Mouse (Mus musculus) left cerebral cortex, postnatal 14 days (tissue): ENCODE results near the gene Rtp4. TPM values are rescaled to one million over a fixed set of nuclear protein-coding genes. Genes with fewer than 3 reads are reported as not detected.

Experiments used
- DNase-seq, 2 experiments: peaks; one replicate each; pipeline ENCODE4 v3.0.0; 2021 to 2022; ENCODE audit warnings: low spot score in 2 of 2, mixed read lengths in 1 of 2
- intact Hi-C: fragments of 180-260 bp; cut with DNase I; formaldehyde crosslinking; loops from one replicate; pipeline ENCODE4 v1.15.1; 2025
- total RNA-seq, 2 experiments: library from RNA; stranded (reverse); gene quantifications; 2 replicates each; pipeline ENCODE4 v1.2.3; 2021

Gene Rtp4
- total RNA-seq, 2 experiments from 2014 or later, result 0.62 to 1.4 TPM

GRCm38 (mm10) chr16:23505904-23506687 is 14.0 kb upstream of the Rtp4 start:
- DNase-seq, result peak; percentile 20 to 23
- intact Hi-C loops, result no loop called here

DNA sequence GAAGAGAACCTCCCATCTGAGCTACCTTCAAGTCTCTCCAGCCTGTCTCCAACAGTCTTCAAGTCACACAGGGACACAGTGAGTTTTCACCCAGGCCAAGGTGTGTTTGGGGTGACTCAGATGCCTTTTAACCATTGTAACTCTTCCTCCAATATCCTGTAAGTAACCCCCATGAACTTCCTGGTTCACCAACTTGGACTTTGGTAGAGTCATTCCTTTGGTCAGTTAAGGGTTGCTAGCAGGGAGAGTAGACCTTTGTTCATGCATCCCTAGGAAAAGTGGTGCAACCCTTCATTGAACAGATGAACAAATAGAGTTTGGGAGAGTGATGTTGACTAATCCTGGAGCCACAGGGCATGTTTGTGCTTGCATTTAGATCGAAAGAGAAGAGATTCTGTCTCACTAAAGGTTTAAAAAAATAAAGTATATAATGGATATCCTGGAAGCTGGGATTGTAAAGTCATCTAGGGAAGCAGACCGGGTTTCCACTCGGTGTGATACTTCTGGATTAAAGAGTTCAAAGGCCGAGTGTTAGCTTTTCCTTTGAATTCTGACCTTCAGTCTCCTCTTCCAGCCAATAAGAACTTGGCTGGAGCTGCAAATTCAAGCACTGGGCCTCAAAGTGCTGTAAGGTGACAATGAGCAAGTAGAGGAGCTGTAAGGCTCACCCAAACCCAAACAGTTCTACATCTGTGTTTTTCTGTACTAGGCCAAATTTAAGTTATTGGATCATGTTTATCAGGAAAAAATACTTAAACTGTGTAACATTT is 8.7 kb upstream of the Rtp4 start:
- DNase-seq, result no peak
- intact Hi-C loops, result no loop called here

GRCm38 (mm10) chr16:23513401-23513800 is 6.7 kb upstream of the Rtp4 start:
- intact Hi-C loops, result no loop called here
- DNase-seq, result no peak

DNA sequence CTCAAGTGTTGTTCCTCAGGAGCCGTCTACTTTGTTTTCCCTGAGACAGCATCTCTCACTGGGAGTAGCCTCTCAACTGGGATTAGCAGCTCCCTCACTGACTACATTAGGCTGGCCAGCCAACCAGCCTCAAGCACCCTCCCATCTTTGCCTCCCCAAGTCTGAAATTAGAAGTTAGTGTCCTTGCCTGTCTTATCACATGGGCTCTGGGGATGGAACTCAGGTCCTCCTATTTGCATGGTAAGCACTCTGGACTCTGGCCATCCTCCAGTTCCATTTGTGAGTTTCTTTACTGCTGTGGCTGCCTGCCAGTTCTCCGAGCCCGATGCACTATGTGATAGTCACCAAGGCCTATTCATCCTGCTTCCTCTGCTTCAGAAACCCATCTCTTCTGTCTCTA is 4.3 kb upstream of the Rtp4 start:
- DNase-seq, result peak; percentile 32 to 61
- intact Hi-C loops, result no loop called here

DNA sequence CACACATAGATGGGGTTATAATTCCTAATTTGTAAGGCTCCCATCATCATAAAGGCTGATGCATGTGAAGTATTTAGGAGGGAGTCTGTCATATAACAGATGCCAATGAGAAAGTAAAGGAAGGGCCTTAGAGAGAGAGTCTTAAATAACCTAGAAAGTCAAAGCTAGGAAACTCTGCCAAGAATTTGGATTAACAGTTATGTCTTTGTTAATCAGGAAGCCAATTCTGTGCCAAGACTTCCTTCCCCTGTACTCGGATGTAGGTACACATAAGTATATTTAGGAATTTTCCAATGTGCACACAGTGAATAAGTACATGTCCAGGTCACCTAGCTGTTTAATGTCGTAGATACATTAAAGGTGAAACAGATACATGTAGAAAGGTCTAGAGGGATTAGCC is 3.5 kb upstream of the Rtp4 start:
- DNase-seq, result no peak
- intact Hi-C loops, result no loop called here

DNA sequence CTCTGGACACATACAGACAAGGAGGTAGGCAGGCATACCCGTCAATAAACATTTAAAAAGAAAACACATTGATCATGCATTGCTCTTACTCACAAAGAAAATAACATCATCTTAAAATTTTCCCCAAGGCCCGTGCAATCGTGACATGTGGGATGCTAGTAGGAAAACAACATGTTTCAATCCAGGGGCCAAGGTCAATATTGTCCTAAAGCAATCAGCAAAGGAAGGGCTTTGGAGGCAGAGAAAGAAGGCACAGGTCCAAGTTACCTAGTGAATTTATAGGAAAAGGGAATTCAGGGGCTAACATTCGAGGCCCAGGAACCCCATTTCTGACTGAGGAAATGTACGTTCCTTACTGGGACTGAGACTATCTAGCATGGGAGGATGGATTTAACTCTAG is 2.9 kb upstream of the Rtp4 start:
- DNase-seq, result no peak
- intact Hi-C loops, result no loop called here

GRCm38 (mm10) chr16:23517754-23518566 is 2.1 kb upstream of the Rtp4 start:
- intact Hi-C loops, result no loop called here
- no peak for DNase-seq

GRCm38 (mm10) chr16:23518567-23519369 is 1.3 kb upstream of the Rtp4 start:
- intact Hi-C loops, result no loop called here
- DNase-seq, result peak in 1 of 2 experiments; percentile 41

- intact Hi-C loops, result no loop called here
- no peak for DNase-seq
These were observed 320 bp upstream of the Rtp4 start for GRCm38 (mm10) chr16:23519771-23520170.

GRCm38 (mm10) chr16:23521092-23521491 is 1.0 kb downstream of the Rtp4 start:
- DNase-seq, result no peak
- intact Hi-C loops, result no loop called here

DNA sequence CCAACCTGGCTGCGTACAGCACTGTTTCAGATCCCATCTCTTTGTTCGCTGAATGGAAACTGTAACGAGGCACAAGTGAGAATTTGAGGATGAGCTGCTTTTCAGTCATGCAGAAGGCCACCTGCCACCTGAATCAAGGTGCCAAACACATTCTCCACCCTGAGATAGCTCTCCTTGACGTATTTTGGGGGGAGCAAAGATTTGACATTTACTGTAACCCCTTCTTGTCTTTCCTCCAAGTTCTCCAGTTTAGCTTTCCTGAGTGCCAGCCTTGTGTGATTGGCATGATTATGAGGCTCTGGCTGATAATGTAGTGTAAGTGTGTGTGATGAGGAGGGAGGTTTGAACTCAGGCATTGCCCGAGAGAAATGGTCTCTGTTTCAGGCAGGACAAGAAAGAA is 2.0 kb downstream of the Rtp4 start:
- no peak for DNase-seq
- intact Hi-C loops, result no loop called here

GRCm38 (mm10) chr16:23529186-23529585 is 9.1 kb downstream of the Rtp4 start:
- DNase-seq, result no peak
- intact Hi-C loops, result no loop called here

GRCm38 (mm10) chr16:23533707-23534106 is 13.6 kb downstream of the Rtp4 start:
- peak in 1 of 2 experiments; percentile 1 for DNase-seq
- intact Hi-C loops, result no loop called here

DNA sequence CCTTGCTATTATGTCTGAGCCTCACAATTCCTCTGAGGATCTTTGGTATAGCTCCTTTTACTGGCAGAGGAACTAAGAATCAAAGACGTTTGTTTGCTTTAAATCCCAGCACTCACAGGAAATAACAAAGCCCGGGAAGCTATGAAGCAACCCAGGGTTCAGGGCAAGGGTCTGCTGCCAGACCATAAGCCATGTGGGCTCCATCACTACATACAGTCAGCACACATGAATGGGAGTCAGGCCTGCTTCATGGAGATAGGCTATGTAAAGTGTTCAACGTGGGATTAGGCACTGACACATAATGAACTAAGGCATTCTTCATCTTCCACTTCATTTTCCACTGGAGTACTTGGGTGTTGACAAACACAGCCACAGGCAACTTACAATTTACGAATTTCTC is 21.0 kb downstream of the Rtp4 start:
- intact Hi-C loops, result no loop called here

DNA sequence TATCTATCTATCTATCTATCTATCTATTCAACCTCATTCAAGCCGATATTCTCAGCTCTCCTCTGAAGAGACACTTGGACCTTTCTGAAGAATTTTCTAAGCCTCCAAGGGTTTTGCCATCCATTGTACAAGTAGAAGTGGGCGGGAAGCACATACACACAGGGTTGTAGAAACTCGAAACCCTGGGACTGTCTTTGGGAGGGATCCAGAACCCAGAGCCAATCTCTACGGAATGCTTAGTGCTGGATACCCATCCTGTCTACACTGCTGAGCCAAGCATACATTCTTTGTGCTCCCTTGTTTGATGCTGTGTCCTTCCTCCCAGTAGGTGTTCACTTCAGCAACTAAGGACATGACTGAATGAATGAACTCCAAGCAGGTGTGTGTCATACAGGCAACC is 22.8 kb downstream of the Rtp4 start:
- intact Hi-C loops, result no loop called here
- DNase-seq, result no peak

More for the DNA sequence above, 21.0 kb downstream of the Rtp4 start:
- no peak for DNase-seq

GRCm38 (mm10) chr16:23544361-23544760 is 24.3 kb downstream of the Rtp4 start:
- intact Hi-C loops, result loop anchor here (2.0 kb wide), 1 partner anchor 92 kb away; no protein-coding TSS in a partner anchor
- DNase-seq, result no peak

- DNase-seq, result no peak
- intact Hi-C loops, result no loop called here
These were observed 27.7 kb downstream of the Rtp4 start for GRCm38 (mm10) chr16:23547783-23548182.

DNA sequence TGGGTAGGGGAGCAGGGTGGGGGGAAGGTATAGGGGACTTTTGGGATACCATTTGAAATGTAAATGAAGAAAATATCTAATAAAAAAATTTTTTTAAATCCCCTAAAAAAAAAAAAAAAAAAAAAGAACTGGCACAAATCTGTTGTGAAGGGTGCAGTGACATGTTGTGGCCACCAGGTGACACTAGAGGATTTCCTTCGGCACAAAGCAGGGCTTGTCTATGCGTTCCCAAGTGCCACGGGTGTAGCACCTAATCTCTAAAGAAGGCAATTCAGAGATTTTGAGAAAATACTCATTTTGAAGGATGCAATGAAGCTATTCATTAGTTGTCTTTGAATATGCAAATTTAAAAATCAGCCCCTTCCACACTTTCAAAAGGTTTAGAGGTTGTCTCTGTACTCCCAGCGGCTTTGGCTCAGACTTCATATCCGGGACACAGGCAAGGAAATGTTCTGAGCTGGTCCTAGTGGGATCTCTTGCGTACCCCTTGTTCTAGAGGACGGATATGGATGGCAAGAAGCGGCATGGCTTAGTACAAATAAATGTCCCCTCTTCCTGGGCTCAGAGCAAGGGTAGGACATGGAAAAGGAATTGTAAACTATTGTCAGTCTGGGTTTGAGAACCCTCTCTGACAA is 30.4 kb downstream of the Rtp4 start:
- peak; percentile 84 to 85 for DNase-seq
- intact Hi-C loops, result loop anchor here (1.0 to 2.0 kb wide), 2 partner anchors 348 to 402 kb away; no protein-coding TSS in a partner anchor
